Mouse (Mus musculus): ENCODE measurements around the gene Wrap53. TPM values are rescaled to one million over a fixed set of nuclear protein-coding genes. Genes with fewer than 3 reads are reported as not detected.
A peak's percentile ranks its signal among the peaks of the same experiment; 100 is the strongest.

The Wrap53 gene
- polyA plus RNA-seq, 1 experiment: 11.0 TPM

DNA sequence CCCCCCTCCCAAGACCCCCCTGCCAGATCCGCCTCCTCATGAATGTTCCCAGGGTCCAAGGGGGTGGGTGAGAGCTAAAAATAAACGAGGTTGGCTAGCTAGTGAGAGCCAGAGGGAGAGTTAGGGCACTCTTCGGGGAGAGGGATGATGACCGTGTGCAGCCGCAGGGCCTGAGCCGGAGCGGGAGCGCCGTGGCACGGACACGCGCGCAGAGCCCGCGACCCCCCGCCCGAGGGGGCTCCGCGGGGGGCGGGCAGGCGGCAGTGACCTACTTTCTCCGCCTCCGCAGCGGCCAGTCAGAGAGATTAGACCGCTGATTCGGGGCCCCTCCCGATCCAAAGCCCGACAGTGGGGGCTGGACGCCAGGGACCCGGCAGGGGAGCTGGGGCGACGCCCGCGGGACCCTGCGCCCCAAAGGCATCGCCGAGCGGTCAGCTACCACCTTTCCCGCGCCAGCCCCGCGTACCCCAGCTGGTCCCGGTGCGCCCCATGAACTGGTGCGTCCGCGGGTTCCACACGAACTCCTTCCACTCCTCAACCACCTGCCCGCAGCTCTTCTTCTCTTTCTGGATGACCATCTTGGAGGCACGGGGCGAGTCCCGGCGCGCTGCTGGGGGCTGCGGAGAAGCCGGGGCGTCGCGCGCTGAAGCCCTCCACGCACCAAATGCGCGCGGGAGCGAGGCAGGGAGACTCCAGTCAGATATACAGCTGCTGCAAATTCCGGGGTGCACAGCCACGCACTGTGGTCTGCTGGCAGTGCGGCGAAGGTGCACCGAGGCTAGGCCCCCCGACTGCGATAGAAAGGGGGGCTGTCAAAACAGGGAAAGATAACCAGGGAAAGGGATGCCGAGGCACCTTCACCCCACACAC is 25.0 kb upstream of the Wrap53 start:
- TF ChIP-seq GATA1 (IDR thresholded peaks at IDR 0.05; ENCODE audit: low read length): no peak

GRCm38 (mm10) chr11:69604347-69604746 is 24.3 kb upstream of the Wrap53 start:
- TF ChIP-seq GATA1 (IDR thresholded peaks at IDR 0.05; ENCODE audit: low read length): no peak

- no peak for TF ChIP-seq GATA1 (IDR thresholded peaks at IDR 0.05; ENCODE audit: low read length)
These were observed 23.5 kb upstream of the Wrap53 start for GRCm38 (mm10) chr11:69603516-69603915.

GRCm38 (mm10) chr11:69601768-69602167 is 21.7 kb upstream of the Wrap53 start:
- no peak for TF ChIP-seq GATA1 (IDR thresholded peaks at IDR 0.05; ENCODE audit: low read length)

GRCm38 (mm10) chr11:69600098-69600497 is 20.0 kb upstream of the Wrap53 start:
- TF ChIP-seq GATA1 (IDR thresholded peaks at IDR 0.05; ENCODE audit: low read length): no peak

DNA sequence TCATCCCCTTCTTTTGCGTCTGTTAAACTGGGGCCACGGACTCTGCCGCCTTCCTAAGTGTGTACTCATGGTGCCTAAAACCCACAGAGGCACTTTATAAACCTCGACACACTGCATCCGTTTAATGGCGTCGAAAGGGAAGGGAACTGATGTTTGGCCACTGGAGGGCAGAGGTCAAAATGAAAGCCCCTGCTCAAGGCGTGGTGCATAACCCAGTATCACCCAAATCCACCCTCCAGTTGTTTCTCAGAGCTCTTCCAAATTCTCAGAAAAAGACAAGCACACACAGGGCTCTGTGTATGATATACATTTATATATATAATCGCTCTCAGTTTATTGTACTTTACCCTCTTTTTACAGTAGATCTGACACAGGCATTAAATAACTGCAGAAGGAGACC is 19.4 kb upstream of the Wrap53 start:
- no peak for TF ChIP-seq GATA1 (IDR thresholded peaks at IDR 0.05; ENCODE audit: low read length)

- TF ChIP-seq GATA1 (IDR thresholded peaks at IDR 0.05; ENCODE audit: low read length): no peak
These were observed 14.8 kb upstream of the Wrap53 start for GRCm38 (mm10) chr11:69594853-69595252.

GRCm38 (mm10) chr11:69592799-69593198 is 12.7 kb upstream of the Wrap53 start:
- TF ChIP-seq GATA1 (IDR thresholded peaks at IDR 0.05; ENCODE audit: low read length): no peak

DNA sequence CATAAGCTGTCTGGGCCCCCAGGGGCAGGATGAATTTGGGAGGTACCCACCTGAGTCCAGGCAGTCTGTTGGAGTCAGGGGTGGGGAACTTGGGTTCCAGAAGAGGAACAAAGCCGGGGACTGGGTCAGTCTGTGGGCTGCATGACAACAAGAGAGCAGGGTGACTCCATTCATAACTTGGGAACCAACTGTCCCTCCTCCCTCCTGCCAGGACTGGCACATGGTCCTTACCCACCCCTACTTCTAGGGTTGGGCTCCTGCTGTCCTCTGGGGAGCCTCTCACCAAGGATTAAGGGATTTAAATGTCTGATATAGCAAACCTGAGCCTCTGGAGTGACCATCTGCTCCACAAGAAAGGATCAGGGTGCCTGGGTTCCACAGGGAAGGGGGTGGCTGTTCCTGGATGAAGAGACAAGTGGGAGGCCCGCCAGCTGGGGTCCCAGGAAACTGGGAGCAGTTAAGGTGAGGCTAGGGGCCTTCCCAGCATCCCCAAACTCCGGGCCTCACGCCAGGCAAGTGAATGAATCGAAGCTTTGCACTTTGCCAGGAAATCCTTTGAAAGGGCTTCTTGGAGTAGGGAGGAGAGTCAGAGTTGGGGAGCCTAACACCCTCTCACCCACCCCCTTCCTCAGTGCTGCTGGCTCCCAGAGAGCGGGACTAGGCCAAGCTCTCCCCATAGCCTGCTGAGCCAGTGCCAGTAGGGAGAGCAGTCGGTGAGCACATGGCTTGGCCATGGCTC is 12.0 kb upstream of the Wrap53 start:
- TF ChIP-seq GATA1 (IDR thresholded peaks at IDR 0.05; ENCODE audit: low read length): no peak

DNA sequence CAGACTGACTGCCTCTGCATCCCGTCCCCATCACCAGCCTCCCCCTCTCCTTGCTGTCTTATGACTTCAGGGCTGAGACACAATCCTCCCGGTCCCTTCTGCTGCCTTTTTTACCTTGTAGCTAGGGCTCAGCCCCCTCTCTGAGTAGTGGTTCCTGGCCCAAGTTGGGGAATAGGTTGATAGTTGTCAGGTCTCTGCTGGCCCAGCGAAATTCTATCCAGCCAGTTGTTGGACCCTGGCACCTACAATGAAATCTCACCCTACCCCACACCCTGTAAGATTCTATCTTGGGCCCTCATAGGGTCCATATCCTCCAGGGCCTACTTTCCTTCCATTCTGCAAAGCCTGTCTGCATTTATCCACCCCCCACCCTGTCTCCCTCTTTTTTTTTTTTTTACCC is 11.4 kb upstream of the Wrap53 start:
- no peak for TF ChIP-seq GATA1 (IDR thresholded peaks at IDR 0.05; ENCODE audit: low read length)

- no peak for TF ChIP-seq GATA1 (IDR thresholded peaks at IDR 0.05; ENCODE audit: low read length)
These were observed 10.6 kb upstream of the Wrap53 start for GRCm38 (mm10) chr11:69590622-69591021.

DNA sequence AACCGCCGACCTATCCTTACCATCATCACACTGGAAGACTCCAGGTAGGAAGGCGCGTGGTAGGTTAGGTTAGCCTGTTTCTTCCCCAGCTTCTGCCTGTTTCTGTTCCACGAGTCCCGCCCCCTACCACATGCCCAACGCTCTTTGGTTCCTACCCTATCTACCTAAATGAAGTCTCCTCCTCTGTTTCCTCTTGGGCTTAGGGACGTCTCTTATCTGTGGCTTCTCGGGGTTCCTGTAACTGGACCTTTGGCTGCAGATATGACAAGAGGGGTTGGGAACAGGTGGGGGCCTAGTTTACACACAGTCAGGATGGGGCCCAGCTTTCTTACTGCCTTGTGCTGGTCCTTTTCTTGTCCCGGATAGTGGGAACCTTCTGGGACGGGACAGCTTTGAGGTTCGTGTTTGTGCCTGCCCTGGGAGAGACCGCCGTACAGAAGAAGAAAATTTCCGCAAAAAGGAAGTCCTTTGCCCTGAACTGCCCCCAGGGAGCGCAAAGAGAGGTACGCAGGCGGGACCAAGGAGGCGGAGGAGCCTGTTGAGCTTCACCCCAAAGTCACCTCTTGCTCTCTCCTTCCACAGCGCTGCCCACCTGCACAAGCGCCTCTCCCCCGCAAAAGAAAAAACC is 9.3 kb upstream of the Wrap53 start:
- TF ChIP-seq GATA1 (IDR thresholded peaks at IDR 0.05; ENCODE audit: low read length): peak; percentile 69

DNA sequence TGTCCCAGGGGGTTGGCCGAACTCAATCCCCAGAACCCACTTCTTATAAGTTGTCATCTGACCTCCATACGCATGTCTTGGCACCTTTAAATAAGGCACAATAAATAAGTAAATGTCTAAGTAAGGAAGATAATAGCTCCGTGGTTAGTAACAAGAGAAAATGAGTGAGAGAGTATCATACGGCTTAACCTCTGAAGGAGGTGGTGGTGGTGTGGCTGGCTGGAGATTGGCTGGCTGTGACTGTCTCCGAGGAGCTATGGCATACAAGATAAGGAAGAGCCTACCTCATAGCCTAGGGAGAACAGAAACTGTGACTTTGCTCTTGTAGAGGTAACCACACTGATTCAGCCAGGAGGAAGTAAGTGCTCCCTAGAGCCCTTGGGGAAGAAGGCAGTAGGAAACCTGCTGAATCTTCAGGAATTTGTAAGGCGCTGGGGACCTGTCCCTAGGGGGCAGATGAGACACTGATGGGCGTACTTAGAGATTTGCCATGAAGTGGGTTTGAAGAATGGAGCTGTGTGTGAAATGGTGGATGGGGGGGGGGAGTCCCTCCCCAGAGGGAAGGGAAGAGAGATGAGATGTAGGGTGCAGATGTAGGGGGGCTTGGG is 5.8 kb upstream of the Wrap53 start:
- TF ChIP-seq GATA1 (IDR thresholded peaks at IDR 0.05; ENCODE audit: low read length): peak; percentile 67

DNA sequence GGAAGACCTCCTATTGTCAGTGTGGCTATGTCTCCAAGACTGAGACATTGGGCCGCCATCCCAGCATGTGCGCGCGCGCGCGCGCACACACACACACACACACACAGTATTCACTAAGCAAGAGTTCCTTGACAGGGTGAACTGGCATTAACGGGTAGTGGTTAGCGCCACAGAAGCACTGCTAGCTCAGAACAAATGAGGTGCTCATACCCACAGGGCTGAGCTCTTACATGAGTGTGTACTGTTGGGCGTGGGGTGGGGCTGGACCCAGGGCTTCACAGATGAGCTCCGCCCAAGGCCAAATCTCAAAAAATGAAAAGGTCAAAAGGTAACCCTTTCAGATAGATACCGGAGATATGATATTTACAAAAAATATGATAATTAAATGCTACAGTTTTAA is 4.9 kb upstream of the Wrap53 start:
- TF ChIP-seq GATA1 (IDR thresholded peaks at IDR 0.05; ENCODE audit: low read length): no peak

DNA sequence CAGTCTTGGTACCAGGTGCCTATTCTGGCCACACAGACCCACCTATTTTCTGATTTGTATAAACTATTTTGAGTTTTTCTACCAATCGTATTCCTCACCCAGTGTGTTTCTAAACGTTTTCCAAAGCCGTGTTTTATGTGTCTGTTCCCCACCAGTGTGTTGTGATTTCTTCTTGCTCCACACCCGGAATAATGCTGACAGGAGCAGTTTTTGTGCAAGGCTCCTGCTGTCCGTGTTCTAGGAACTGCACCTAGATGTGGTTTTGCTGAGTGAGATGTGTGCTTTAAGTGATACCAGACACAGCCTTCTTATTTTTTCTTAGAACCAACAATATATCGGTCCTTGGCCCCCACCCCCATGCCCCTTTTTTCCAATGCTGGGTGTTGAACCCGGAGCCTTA is 4.0 kb upstream of the Wrap53 start:
- TF ChIP-seq GATA1 (IDR thresholded peaks at IDR 0.05; ENCODE audit: low read length): no peak

Data from G1E-ER4 (cell line).